Mouse (Mus musculus): ENCODE data around the gene A630001G21Rik.

DNA sequence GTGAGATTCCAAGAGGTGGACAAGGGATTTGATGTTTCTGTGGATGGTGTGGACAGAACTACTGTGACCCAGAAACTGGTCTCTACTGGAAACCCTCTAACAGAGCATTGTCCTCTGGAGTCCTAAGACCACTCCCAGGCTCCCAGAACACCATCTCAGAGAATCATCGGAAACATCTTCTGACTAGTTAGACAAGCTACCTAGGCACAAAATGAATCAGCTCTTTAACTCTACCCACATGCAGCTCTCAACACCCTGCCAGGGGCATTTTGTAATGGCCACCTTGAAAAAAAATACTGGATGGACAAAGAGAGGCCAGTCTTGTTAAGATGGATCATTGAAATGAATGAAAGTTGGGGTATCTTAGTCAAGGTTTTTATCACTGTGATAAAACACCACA lies 72.9 kb downstream of the A630001G21Rik start:
- TF ChIP-seq CTCF (conservative IDR thresholded peaks at IDR 0.05; ENCODE audit: insufficient read depth, insufficient read length, low read depth, low read length) (no peak), POLR2A (IDR thresholded peaks at IDR 0.05; ENCODE audit: low read depth, low read length) (no peak)

All from kidney, adult 2 months (tissue).